15 mouse cellular contexts compared by ENCODE assay signal in genomic region chr1:133209036-133209435, GRCm38 (mm10). TPM values are rescaled to one million over a fixed set of nuclear protein-coding genes. Genes with fewer than 3 reads are reported as not detected.
DNase-seq lines count a peak whose midpoint lies in the region; ATAC-seq lines count a peak whose summit lies in the region.
"Had no signal": no experiment of that assay in that cellular context is flagged by ENCODE, and none has a peak within 500 bp of the region (broad histone marks: within the 10 kb centered on the region; RNA-seq: fewer than 3 reads in every experiment).

No protein-coding gene starts in this region.

- peaks cover 34% of the 10 kb centered on the region for H3K4me1 ChIP-seq in midbrain, embryonic 11.5 days (ENCODE audit: control insufficient read depth, insufficient read depth, low read length)
- H3K4me1 ChIP-seq in midbrain, embryonic 16.5 days (ENCODE audit: control insufficient read depth, insufficient read depth, low read length) = peaks cover 35% of the 10 kb centered on the region
- peaks cover 50% of the 10 kb centered on the region for H3K4me1 ChIP-seq in embryonic facial prominence, embryonic 10.5 days
- H3K4me1 ChIP-seq in hindbrain, embryonic 14.5 days (replicated peaks; ENCODE audit: control insufficient read depth, insufficient read depth, low read length) = peaks cover 33% of the 10 kb centered on the region
- peaks cover 16% of the 10 kb centered on the region for H3K4me1 ChIP-seq in stomach, embryonic 16.5 days (ENCODE audit: control insufficient read depth, insufficient read depth, low read length)
- peaks cover 7% of the 10 kb centered on the region; the same call in 1 of the 2 replicates for H3K4me1 ChIP-seq in liver, embryonic 11.5 days (replicated peaks; ENCODE audit: control insufficient read depth, insufficient read depth, low read length)

- no peak for ATAC-seq in midbrain, embryonic 11.5 days (ENCODE audit: low FRiP score)
- ATAC-seq in midbrain, embryonic 16.5 days = no peak
- no peak for ATAC-seq in hindbrain, embryonic 14.5 days (ENCODE audit: low FRiP score)
- ATAC-seq in stomach, embryonic 16.5 days (ENCODE audit: insufficient read depth, low FRiP score) = no peak
- ATAC-seq in liver, embryonic 11.5 days (replicated peaks; ENCODE audit: low FRiP score) = no peak
- ATAC-seq: activated CD4-positive, CD25-positive, alpha-beta regulatory T cell, adult 4 months had no signal

- H3K9ac ChIP-seq in midbrain, embryonic 11.5 days (ENCODE audit: low read length) = peak overlapping the region; percentile 57
- H3K9ac ChIP-seq in midbrain, embryonic 16.5 days (ENCODE audit: low read depth, low read length) = no peak overlapping the region
- no peak overlapping the region for H3K9ac ChIP-seq in hindbrain, embryonic 14.5 days
- no peak overlapping the region for H3K9ac ChIP-seq in stomach, embryonic 16.5 days (ENCODE audit: low read length)
- no peak overlapping the region for H3K9ac ChIP-seq in liver, embryonic 11.5 days (ENCODE audit: low read depth, low read length)
- H3K9ac ChIP-seq: heart, embryonic 15.5 days had no signal

- H3K4me3 ChIP-seq in midbrain, embryonic 11.5 days (ENCODE audit: low read depth, low read length) = no peak overlapping the region
- no peak overlapping the region for H3K4me3 ChIP-seq in midbrain, embryonic 16.5 days (ENCODE audit: low read depth, low read length)
- no peak overlapping the region for H3K4me3 ChIP-seq in embryonic facial prominence, embryonic 10.5 days
- no peak overlapping the region for H3K4me3 ChIP-seq in hindbrain, embryonic 14.5 days (replicated peaks; ENCODE audit: low read length)
- no peak overlapping the region for H3K4me3 ChIP-seq in stomach, embryonic 16.5 days (replicated peaks; ENCODE audit: low read length)
- H3K4me3 ChIP-seq in liver, embryonic 11.5 days (ENCODE audit: low read depth, low read length) = no peak overlapping the region
- H3K4me3 ChIP-seq: heart, embryonic 15.5 days had no signal

- H3K36me3 ChIP-seq in midbrain, embryonic 11.5 days (ENCODE audit: control insufficient read depth, insufficient read depth, low read length) = no peaks in the 10 kb centered on the region
- no peaks in the 10 kb centered on the region for H3K36me3 ChIP-seq in midbrain, embryonic 16.5 days (ENCODE audit: control insufficient read depth, insufficient read depth, low read length)
- H3K36me3 ChIP-seq in embryonic facial prominence, embryonic 10.5 days (replicated peaks) = no peaks in the 10 kb centered on the region
- H3K36me3 ChIP-seq in hindbrain, embryonic 14.5 days (replicated peaks; ENCODE audit: control insufficient read depth, insufficient read depth) = no peaks in the 10 kb centered on the region
- H3K36me3 ChIP-seq in stomach, embryonic 16.5 days (ENCODE audit: control insufficient read depth, insufficient read depth, low read length) = no peaks in the 10 kb centered on the region
- no peaks in the 10 kb centered on the region for H3K36me3 ChIP-seq in liver, embryonic 11.5 days (ENCODE audit: control insufficient read depth, insufficient read depth, low read length)
- H3K36me3 ChIP-seq: heart, embryonic 15.5 days had no signal

- peak overlapping the region; percentile 78; the same call in 1 of the 2 replicates for H3K27ac ChIP-seq in midbrain, embryonic 11.5 days (ENCODE audit: low read depth, low read length)
- H3K27ac ChIP-seq in midbrain, embryonic 16.5 days (ENCODE audit: low read length) = no peak overlapping the region
- H3K27ac ChIP-seq in embryonic facial prominence, embryonic 10.5 days (replicated peaks) = peak overlapping the region; percentile 72
- peak overlapping the region; percentile 58; the same call in 1 of the 2 replicates for H3K27ac ChIP-seq in hindbrain, embryonic 14.5 days
- peak overlapping the region; percentile 3; the same call in 1 of the 2 replicates for H3K27ac ChIP-seq in stomach, embryonic 16.5 days (ENCODE audit: low read length)
- H3K27ac ChIP-seq in liver, embryonic 11.5 days (ENCODE audit: low read depth, low read length) = no peak overlapping the region
- H3K27ac ChIP-seq: heart, embryonic 15.5 days had no signal

- DNase-seq in midbrain, embryonic 11.5 days (ENCODE audit: low spot score, missing footprints) = no peak
- no peak for DNase-seq in embryonic facial prominence, embryonic 10.5 days (ENCODE audit: low spot score)
- no peak for DNase-seq in hindbrain, embryonic 14.5 days (ENCODE audit: low spot score)
- no peak for DNase-seq in cerebellum, postnatal 10 days
- no peak for DNase-seq in liver, embryonic 11.5 days (ENCODE audit: low spot score)
- DNase-seq: adrenal gland, postnatal 25 days; cerebellum, adult 8-10 months; kidney, adult 8-10 months; lung, adult 18-20 months; lung, postnatal 36 days; thymus, adult 18-20 months had no signal

- H3K4me2 ChIP-seq in midbrain, embryonic 11.5 days = no peak overlapping the region
- H3K4me2 ChIP-seq in midbrain, embryonic 16.5 days (ENCODE audit: low read length) = no peak overlapping the region
- H3K4me2 ChIP-seq in hindbrain, embryonic 14.5 days (replicated peaks) = no peak overlapping the region
- H3K4me2 ChIP-seq in stomach, embryonic 16.5 days (ENCODE audit: low read depth, low read length) = no peak overlapping the region
- no peak overlapping the region for H3K4me2 ChIP-seq in liver, embryonic 11.5 days
- H3K4me2 ChIP-seq: heart, embryonic 15.5 days had no signal

- no peaks in the 10 kb centered on the region for H3K27me3 ChIP-seq in midbrain, embryonic 11.5 days (ENCODE audit: control insufficient read depth, insufficient read depth, low read length)
- no peaks in the 10 kb centered on the region for H3K27me3 ChIP-seq in midbrain, embryonic 16.5 days (ENCODE audit: control insufficient read depth, insufficient read depth, low read depth, low read length)
- peaks cover 36% of the 10 kb centered on the region for H3K27me3 ChIP-seq in embryonic facial prominence, embryonic 10.5 days (replicated peaks; ENCODE audit: low read depth, poor library complexity, severe bottlenecking)
- no peaks in the 10 kb centered on the region for H3K27me3 ChIP-seq in hindbrain, embryonic 14.5 days (ENCODE audit: control insufficient read depth, insufficient read depth, low read length)
- H3K27me3 ChIP-seq in stomach, embryonic 16.5 days (ENCODE audit: control insufficient read depth, insufficient read depth, low read length) = no peaks in the 10 kb centered on the region
- H3K27me3 ChIP-seq in liver, embryonic 11.5 days (replicated peaks; ENCODE audit: control insufficient read depth, insufficient read depth, low read length) = peaks cover 3% of the 10 kb centered on the region
- H3K27me3 ChIP-seq: heart, embryonic 15.5 days had no signal

- WGBS in midbrain, embryonic 11.5 days = 75% methylated on average over 11 of the region's 11 CpGs
- 66% methylated on average over 11 of the region's 11 CpGs for WGBS in midbrain, embryonic 16.5 days
- WGBS in embryonic facial prominence, embryonic 10.5 days = 87% methylated on average over 11 of the region's 11 CpGs
- WGBS in hindbrain, embryonic 14.5 days = 67% methylated on average over 11 of the region's 11 CpGs
- 79% methylated on average over 11 of the region's 11 CpGs for WGBS in stomach, embryonic 16.5 days
- WGBS in liver, embryonic 11.5 days = 81% methylated on average over 11 of the region's 11 CpGs

- H3K9me3 ChIP-seq in midbrain, embryonic 11.5 days (ENCODE audit: control insufficient read depth, low read length) = no peaks in the 10 kb centered on the region
- H3K9me3 ChIP-seq in midbrain, embryonic 16.5 days (replicated peaks; ENCODE audit: control insufficient read depth, low read length, poor library complexity, severe bottlenecking) = no peaks in the 10 kb centered on the region
- H3K9me3 ChIP-seq in embryonic facial prominence, embryonic 10.5 days = no peaks in the 10 kb centered on the region
- no peaks in the 10 kb centered on the region for H3K9me3 ChIP-seq in hindbrain, embryonic 14.5 days (ENCODE audit: control insufficient read depth, low read length)
- no peaks in the 10 kb centered on the region for H3K9me3 ChIP-seq in stomach, embryonic 16.5 days (replicated peaks; ENCODE audit: control insufficient read depth, low read length)
- H3K9me3 ChIP-seq in liver, embryonic 11.5 days (ENCODE audit: control insufficient read depth, low read length) = no peaks in the 10 kb centered on the region
- H3K9me3 ChIP-seq: heart, embryonic 15.5 days had no signal

RNA-seq across cellular contexts. Expression of gene Plekha6, which starts 45.0 kb away (rescaled TPM):
- polyA plus RNA-seq in midbrain, embryonic 11.5 days (2014; fragmentation: Nextera tagmentation; extraction: Ambion mirVana) = 15.7 and 17.0 TPM in 2 replicates
- 17.3 and 22.2 TPM in 2 replicates for polyA plus RNA-seq in midbrain, embryonic 16.5 days (2015; fragmentation: Nextera tagmentation; extraction: Ambion mirVana)
- polyA plus RNA-seq in embryonic facial prominence, embryonic 10.5 days (2016; fragmentation: Nextera tagmentation; extraction: Ambion mirVana) = 3.4 and 3.7 TPM in 2 replicates
- 21.4 and 22.2 TPM in 2 replicates for polyA plus RNA-seq in hindbrain, embryonic 14.5 days (2014; fragmentation: Nextera tagmentation; extraction: Ambion mirVana)
- 17.0 and 17.7 TPM in 2 replicates for polyA plus RNA-seq in stomach, embryonic 16.5 days (2015; fragmentation: Nextera tagmentation; extraction: Ambion mirVana)
- polyA plus RNA-seq in liver, embryonic 11.5 days (2014; fragmentation: Nextera tagmentation; extraction: Ambion mirVana) = 4.1 and 4.3 TPM in 2 replicates

Comparison
In these comparisons a context has a peak if more than half of its experiments do, and no peak if none do; other contexts are left out.
1. H3K27ac ChIP-seq: peak in midbrain, embryonic 11.5 days (single experiment), embryonic facial prominence, embryonic 10.5 days (single experiment), hindbrain, embryonic 14.5 days (single experiment) and stomach, embryonic 16.5 days (single experiment); none in midbrain, embryonic 16.5 days (single experiment) and liver, embryonic 11.5 days (single experiment).